Mouse (Mus musculus): ENCODE measurements around the gene Oas2. TPM values are rescaled to one million over a fixed set of nuclear protein-coding genes. Genes with fewer than 3 reads are reported as not detected.
"Not testable (repeated sequence)": the region's sequence is repeated elsewhere in the genome, so short reads cannot be mapped to it uniquely, and the experiment has no call there.

Gene Oas2
- polyA plus RNA-seq (2015; fragmentation: Nextera tagmentation; extraction: Ambion mirVana) = 0.07 and 0.17 TPM in 2 replicates

GRCm38 (mm10) chr5:120749688-120750087 is at the start of gene Oas2:
Oas2 (minus strand) TSS chr5:120749853.
- ATAC-seq = no peak
- Histone ChIP-seq H3K4me1 (replicated peaks) (no peaks in the 10 kb centered on the region), H3K4me2 (replicated peaks) (no peak within 1 kb of the TSS), H3K27ac (no peak within 1 kb of the TSS), H3K36me3 (no peaks in the 10 kb centered on the region), H3K9me3 (no peaks in the 10 kb centered on the region), H3K27me3 (no peaks in the 10 kb centered on the region), H3K9ac (replicated peaks) (no peak within 1 kb of the TSS), H3K4me3 (replicated peaks) (no peak within 1 kb of the TSS)
- 76% methylated on average over 5 of the region's 5 CpGs for WGBS

- not testable (repeated sequence) for H3K4me2 ChIP-seq (replicated peaks); H3K4me3 ChIP-seq (replicated peaks); ATAC-seq; H3K27ac ChIP-seq; H3K27me3 ChIP-seq; H3K9me3 ChIP-seq; H3K9ac ChIP-seq (replicated peaks); H3K4me1 ChIP-seq (replicated peaks); H3K36me3 ChIP-seq
- 62% methylated on average over 2 of the region's 2 CpGs for WGBS
Observed at GRCm38 (mm10) chr5:120798943-120799342, 49.3 kb upstream of the Oas2 start.

- H3K9me3 ChIP-seq; H3K4me3 ChIP-seq (replicated peaks); H3K4me2 ChIP-seq (replicated peaks); H3K27me3 ChIP-seq; H3K27ac ChIP-seq; H3K9ac ChIP-seq (replicated peaks); H3K36me3 ChIP-seq; H3K4me1 ChIP-seq (replicated peaks); ATAC-seq: not testable (repeated sequence)
- 82% methylated on average over 5 of the region's 5 CpGs for WGBS
Observed at GRCm38 (mm10) chr5:120798147-120798546, 48.5 kb upstream of the Oas2 start.

- not testable (repeated sequence) for H3K27me3 ChIP-seq; H3K9me3 ChIP-seq; H3K36me3 ChIP-seq; H3K9ac ChIP-seq (replicated peaks); H3K4me3 ChIP-seq (replicated peaks); H3K4me2 ChIP-seq (replicated peaks); ATAC-seq; H3K27ac ChIP-seq; H3K4me1 ChIP-seq (replicated peaks)
- WGBS = 71% methylated on average over 9 of the region's 9 CpGs
Observed at GRCm38 (mm10) chr5:120795480-120796034, 45.9 kb upstream of the Oas2 start, which contains the start of gene Oas1e. Oas1e (minus strand) TSS chr5:120795530.

- no peaks in the 10 kb centered on the region for H3K36me3 ChIP-seq
Observed at GRCm38 (mm10) chr5:120793043-120793442, 43.4 kb upstream of the Oas2 start.

GRCm38 (mm10) chr5:120787042-120787441 is 37.4 kb upstream of the Oas2 start:
- no peaks in the 10 kb centered on the region for H3K27me3 ChIP-seq
- no peak for ATAC-seq
- H3K4me1 ChIP-seq (replicated peaks) = no peaks in the 10 kb centered on the region
- WGBS = 69% methylated on average over 3 of the region's 3 CpGs
- no peak overlapping the region for H3K4me2 ChIP-seq (replicated peaks)
- no peaks in the 10 kb centered on the region for H3K36me3 ChIP-seq
- H3K27ac ChIP-seq = no peak overlapping the region
- no peak overlapping the region for H3K9ac ChIP-seq (replicated peaks)
- no peaks in the 10 kb centered on the region for H3K9me3 ChIP-seq
- no peak overlapping the region for H3K4me3 ChIP-seq (replicated peaks)

More at GRCm38 (mm10) chr5:120793043-120793442, 43.4 kb upstream of the Oas2 start:
- H3K27ac ChIP-seq = no peak overlapping the region
- no peaks in the 10 kb centered on the region for H3K9me3 ChIP-seq
- no peaks in the 10 kb centered on the region for H3K27me3 ChIP-seq
- H3K4me1 ChIP-seq (replicated peaks) = no peaks in the 10 kb centered on the region
- H3K9ac ChIP-seq (replicated peaks) = no peak overlapping the region
- no peak overlapping the region for H3K4me2 ChIP-seq (replicated peaks)
- 36% methylated on average over 2 of the region's 2 CpGs for WGBS
- ATAC-seq = no peak
- no peak overlapping the region for H3K4me3 ChIP-seq (replicated peaks)

GRCm38 (mm10) chr5:120782446-120782845 is 32.8 kb upstream of the Oas2 start:
- Histone ChIP-seq H3K9ac (replicated peaks) (no peak overlapping the region), H3K9me3 (no peaks in the 10 kb centered on the region), H3K27ac (no peak overlapping the region), H3K4me1 (replicated peaks) (no peaks in the 10 kb centered on the region), H3K36me3 (no peaks in the 10 kb centered on the region), H3K4me3 (replicated peaks) (no peak overlapping the region), H3K27me3 (no peaks in the 10 kb centered on the region), H3K4me2 (replicated peaks) (no peak overlapping the region)
- ATAC-seq = no peak
- 70% methylated on average over 2 of the region's 2 CpGs for WGBS

- Histone ChIP-seq H3K4me2 (replicated peaks) (no peak overlapping the region), H3K36me3 (no peaks in the 10 kb centered on the region), H3K27ac (no peak overlapping the region), H3K4me3 (replicated peaks) (no peak overlapping the region), H3K4me1 (replicated peaks) (no peaks in the 10 kb centered on the region), H3K27me3 (no peaks in the 10 kb centered on the region), H3K9me3 (no peaks in the 10 kb centered on the region), H3K9ac (replicated peaks) (no peak overlapping the region)
- WGBS = 80% methylated on average over 1 of the region's 1 CpGs
- no peak for ATAC-seq
Observed at GRCm38 (mm10) chr5:120781646-120782045, 32.0 kb upstream of the Oas2 start.

- WGBS = 63% methylated on average over 3 of the region's 3 CpGs
Observed at GRCm38 (mm10) chr5:120779922-120780321, 30.3 kb upstream of the Oas2 start.

GRCm38 (mm10) chr5:120778941-120779340 is 29.3 kb upstream of the Oas2 start:
- no peak overlapping the region for H3K9ac ChIP-seq (replicated peaks)
- H3K4me3 ChIP-seq (replicated peaks) = no peak overlapping the region
- WGBS = 75% methylated on average over 2 of the region's 2 CpGs
- H3K4me1 ChIP-seq (replicated peaks) = no peaks in the 10 kb centered on the region
- no peak for ATAC-seq
- H3K27ac ChIP-seq = no peak overlapping the region
- H3K36me3 ChIP-seq = no peaks in the 10 kb centered on the region
- H3K9me3 ChIP-seq = no peaks in the 10 kb centered on the region
- H3K4me2 ChIP-seq (replicated peaks) = no peak overlapping the region
- no peaks in the 10 kb centered on the region for H3K27me3 ChIP-seq

More at GRCm38 (mm10) chr5:120779922-120780321, 30.3 kb upstream of the Oas2 start:
- Histone ChIP-seq H3K27me3 (no peaks in the 10 kb centered on the region), H3K27ac (no peak overlapping the region), H3K4me1 (replicated peaks) (no peaks in the 10 kb centered on the region), H3K4me2 (replicated peaks) (no peak overlapping the region), H3K9me3 (no peaks in the 10 kb centered on the region), H3K36me3 (no peaks in the 10 kb centered on the region), H3K9ac (replicated peaks) (no peak overlapping the region), H3K4me3 (replicated peaks) (no peak overlapping the region)
- ATAC-seq = no peak

GRCm38 (mm10) chr5:120777478-120777877 is 27.8 kb upstream of the Oas2 start, which contains the start of gene Oas3:
Oas3 (minus strand) TSS chr5:120777661.
- Histone ChIP-seq H3K9ac (replicated peaks) (no peak within 1 kb of the TSS), H3K36me3 (no peaks in the 10 kb centered on the region), H3K4me3 (replicated peaks) (no peak within 1 kb of the TSS), H3K27ac (no peak within 1 kb of the TSS), H3K4me2 (replicated peaks) (no peak within 1 kb of the TSS), H3K27me3 (no peaks in the 10 kb centered on the region), H3K4me1 (replicated peaks) (no peaks in the 10 kb centered on the region), H3K9me3 (no peaks in the 10 kb centered on the region)
- ATAC-seq = no peak
- 79% methylated on average over 9 of the region's 9 CpGs for WGBS

- Histone ChIP-seq H3K27ac (no peak overlapping the region), H3K36me3 (no peaks in the 10 kb centered on the region)
- WGBS = 82% methylated on average over 5 of the region's 5 CpGs
Observed at GRCm38 (mm10) chr5:120776801-120777200, 27.1 kb upstream of the Oas2 start.

More at GRCm38 (mm10) chr5:120776801-120777200, 27.1 kb upstream of the Oas2 start:
- Histone ChIP-seq H3K4me1 (replicated peaks) (no peaks in the 10 kb centered on the region), H3K9ac (replicated peaks) (no peak overlapping the region), H3K4me2 (replicated peaks) (no peak overlapping the region), H3K4me3 (replicated peaks) (no peak overlapping the region), H3K27me3 (no peaks in the 10 kb centered on the region), H3K9me3 (no peaks in the 10 kb centered on the region)
- no peak for ATAC-seq

Data from midbrain, embryonic 13.5 days (tissue).